Mouse (Mus musculus): ENCODE results near the gene Ctrc.

GRCm38 (mm10) chr4:141771823-141772222, 74.3 kb downstream of the Ctrc start:
- TF ChIP-seq TAL1 (conservative IDR thresholded peaks at IDR 0.05; ENCODE audit: low read depth, low read length): peak; percentile 23; the same call in 1 of the 2 replicates
- no peak for TF ChIP-seq CTCF (IDR thresholded peaks at IDR 0.05; ENCODE audit: low read depth, low read length)
- TF ChIP-seq GATA1 (IDR thresholded peaks at IDR 0.05; ENCODE audit: borderline replicate concordance, low read length): no peak
- TF ChIP-seq POLR2AphosphoS5 (IDR thresholded peaks at IDR 0.05; ENCODE audit: insufficient replicate concordance, low read depth, low read length): no peak
